Mouse (Mus musculus) ES-Bruce4 (cell line): ENCODE data around the gene Cdkn3. TPM values are rescaled to one million over a fixed set of nuclear protein-coding genes. Genes with fewer than 3 reads are reported as not detected.
"Not testable (repeated sequence)": the region's sequence is repeated elsewhere in the genome, so short reads cannot be mapped to it uniquely, and the experiment has no call there.

Experiments used
- H3K27ac ChIP-seq: 2 replicates; pipeline ENCODE4 v1.5.1; 2012; ENCODE audit warnings: low read length, inconsistent platforms; ENCODE audit not compliant: insufficient read depth
- H3K27me3 ChIP-seq: 2 replicates; pipeline ENCODE4 v1.6.1; 2012; ENCODE audit warnings: mild to moderate bottlenecking, low read length, inconsistent platforms; ENCODE audit not compliant: control insufficient read depth, poor library complexity, insufficient read depth, severe bottlenecking
- H3K36me3 ChIP-seq: 2 replicates; pipeline ENCODE4 v1.6.1; 2012; ENCODE audit warnings: inconsistent platforms, mild to moderate bottlenecking, low read length, moderate library complexity; ENCODE audit not compliant: control insufficient read depth, poor library complexity, insufficient read depth, severe bottlenecking
- H3K4me1 ChIP-seq: one replicate; pipeline ENCODE4 v1.8.1; 2011; ENCODE audit warnings: low read length; ENCODE audit not compliant: control insufficient read depth, insufficient read depth
- H3K4me3 ChIP-seq: 2 replicates; pipeline ENCODE4 v1.5.1; 2011; ENCODE audit warnings: low read depth, mild to moderate bottlenecking, low read length
- H3K9ac ChIP-seq: 2 replicates; pipeline ENCODE4 v1.6.1; 2012; ENCODE audit warnings: low read depth, mild to moderate bottlenecking, inconsistent platforms; ENCODE audit not compliant: poor library complexity, severe bottlenecking
- H3K9me3 ChIP-seq: replicated peaks from 2 replicates; pipeline ENCODE4 v1.6.1; 2012; ENCODE audit warnings: mild to moderate bottlenecking, low read length, inconsistent platforms; ENCODE audit not compliant: control insufficient read depth, poor library complexity, insufficient read depth, severe bottlenecking
- CTCF ChIP-seq: IDR thresholded peaks from one replicate; pipeline ENCODE4 v1.8.1; 2011; ENCODE audit warnings: low read depth, low read length
- EP300 ChIP-seq: IDR thresholded peaks from 2 replicates; pipeline ENCODE4 v1.6.1; 2011; ENCODE audit warnings: low read depth, low read length; ENCODE audit not compliant: insufficient read depth
- POLR2A ChIP-seq: IDR thresholded peaks from one replicate; pipeline ENCODE4 v1.8.1; 2011; ENCODE audit warnings: low read length; ENCODE audit not compliant: insufficient read depth
- polyA plus RNA-seq: library from polyadenylated mRNA; stranded (reverse); fragments of >200 nt; gene quantifications from 2 replicates; pipeline ENCODE4 v1.2.4, GENCODE M21; 2011; ENCODE audit warnings: low read depth; ENCODE audit not compliant: missing spikeins, insufficient read depth, insufficient read length

Cdkn3 gene
- polyA plus RNA-seq, 1 experiment, result 31.8 TPM

DNA sequence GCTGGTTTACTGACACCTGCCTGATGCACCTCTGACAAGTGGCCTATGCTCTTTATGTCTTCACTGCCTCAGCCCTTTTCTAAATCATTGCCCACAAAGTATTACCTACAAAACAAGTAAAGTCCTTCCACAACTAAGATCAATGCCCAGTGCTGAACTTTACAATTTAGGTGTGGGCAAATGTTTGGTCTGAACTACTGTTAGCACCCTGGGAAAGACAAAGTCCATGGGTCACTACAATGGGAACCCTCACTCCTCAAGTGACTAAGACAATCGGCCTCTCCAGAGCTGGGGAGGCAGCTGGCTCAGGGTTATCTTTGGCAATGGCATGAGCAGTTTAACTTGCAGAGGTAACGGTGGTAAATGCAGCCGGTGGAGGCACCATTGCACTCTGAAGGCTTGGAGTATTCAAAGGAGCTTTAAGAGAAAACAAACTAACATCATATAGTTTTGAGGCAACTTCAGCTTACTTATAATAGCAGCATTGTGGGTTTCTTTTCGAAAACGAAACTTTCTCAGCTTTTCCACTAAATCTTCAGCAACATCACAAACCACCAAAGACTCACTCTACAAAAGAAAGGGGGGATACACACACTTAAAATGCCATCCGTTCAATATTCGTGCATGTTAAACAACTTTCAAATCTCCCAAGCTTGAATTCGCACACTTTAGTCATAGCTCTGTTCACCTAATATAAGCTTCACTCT is 56.7 kb downstream of the Cdkn3 start:
- H3K9ac ChIP-seq, result no peak overlapping the region
- H3K9me3 ChIP-seq, result no peaks in the 10 kb centered on the region
- peaks cover 17% of the 10 kb centered on the region for H3K36me3 ChIP-seq
- H3K4me1 ChIP-seq, result peaks cover 2% of the 10 kb centered on the region
- H3K4me3 ChIP-seq, result no peak overlapping the region
- no peak overlapping the region for H3K27ac ChIP-seq
- TF ChIP-seq EP300, result no peak
- no peak for TF ChIP-seq POLR2A
- TF ChIP-seq CTCF, result no peak
- no peaks in the 10 kb centered on the region for H3K27me3 ChIP-seq

DNA sequence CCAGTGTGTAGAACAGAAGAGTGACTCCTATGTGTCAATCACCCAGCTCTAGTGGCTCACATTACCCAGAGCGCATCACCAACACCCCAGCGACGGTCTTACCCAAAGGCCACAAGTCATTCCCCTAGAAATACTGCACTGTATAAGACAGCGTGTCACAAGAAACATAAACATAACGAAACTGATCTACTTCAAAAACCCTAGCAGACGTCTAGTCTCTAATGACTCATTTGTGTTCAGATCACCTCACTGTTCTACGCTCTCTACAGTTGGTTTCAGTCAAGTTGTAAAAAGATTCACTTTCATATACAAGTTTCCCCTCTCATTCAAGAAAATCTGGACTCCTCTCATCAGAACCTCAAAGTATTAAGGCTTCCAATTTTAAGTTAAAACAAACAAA is 58.4 kb downstream of the Cdkn3 start:
- TF ChIP-seq EP300 (no peak), POLR2A (no peak), CTCF (no peak)
- H3K4me1 ChIP-seq, result peaks cover 2% of the 10 kb centered on the region
- peaks cover 15% of the 10 kb centered on the region for H3K36me3 ChIP-seq
- no peak overlapping the region for H3K9ac ChIP-seq
- no peaks in the 10 kb centered on the region for H3K9me3 ChIP-seq
- H3K4me3 ChIP-seq, result no peak overlapping the region
- no peaks in the 10 kb centered on the region for H3K27me3 ChIP-seq
- no peak overlapping the region for H3K27ac ChIP-seq

DNA sequence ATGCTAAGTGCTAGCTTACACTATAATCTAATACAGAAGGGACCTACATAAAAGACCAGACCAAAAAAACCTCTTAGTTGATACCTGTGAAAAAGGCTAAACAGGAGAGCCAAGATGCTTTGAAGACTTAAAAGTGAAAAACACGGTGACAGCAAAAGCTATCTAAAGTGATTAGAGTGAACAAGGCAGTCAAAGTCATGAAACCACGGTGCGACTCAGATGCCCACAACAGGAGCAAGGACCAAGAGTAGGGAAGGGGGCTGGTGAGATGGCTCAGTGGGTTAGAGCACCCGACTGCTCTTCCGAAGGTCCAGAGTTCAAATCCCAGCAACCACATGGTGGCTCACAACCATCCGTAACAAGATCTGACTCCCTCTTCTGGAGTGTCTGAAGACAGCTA is 59.6 kb downstream of the Cdkn3 start:
- H3K9me3 ChIP-seq, H3K4me1 ChIP-seq, H3K27ac ChIP-seq, H3K4me3 ChIP-seq, H3K36me3 ChIP-seq, H3K27me3 ChIP-seq, H3K9ac ChIP-seq: not testable (repeated sequence)

Other genes with a start within 250 kb of the Cdkn3 start
- gene Cnih1, start 27.9 kb downstream of the Cdkn3 start, polyA plus RNA-seq, result 148 and 163 TPM in 2 replicates
- gene Gmfb, start 61.7 kb downstream of the Cdkn3 start, polyA plus RNA-seq, result 105 and 114 TPM in 2 replicates
- 12.4 and 15.2 TPM in 2 replicates for gene Cgrrf1, start 71.6 kb downstream of the Cdkn3 start, polyA plus RNA-seq
- gene Samd4, start 122.3 kb downstream of the Cdkn3 start, polyA plus RNA-seq, result 17.6 and 20.9 TPM in 2 replicates